ENCODE assay signal across 11 mouse cellular contexts in the genomic region with DNA sequence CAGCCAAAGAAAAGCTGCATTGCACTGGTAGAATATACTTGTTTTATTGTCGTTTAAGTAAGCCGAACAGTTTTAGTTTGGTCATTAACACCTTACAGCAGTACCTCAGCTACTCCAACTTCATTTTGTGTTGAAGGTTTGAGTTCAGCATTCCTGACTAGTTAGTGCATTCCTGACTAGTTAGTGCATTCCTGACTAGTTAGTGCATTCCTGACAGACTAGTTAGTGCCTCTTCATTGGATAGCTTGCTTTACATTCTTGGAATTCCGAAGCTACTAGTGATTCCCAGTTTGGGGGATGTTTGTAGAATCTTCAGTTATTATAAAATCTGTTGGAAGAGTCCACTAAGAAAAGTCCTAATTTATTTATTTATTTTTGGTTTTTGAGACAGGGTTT. TPM values are rescaled to one million over a fixed set of nuclear protein-coding genes. Genes with fewer than 3 reads are reported as not detected.
DNase-seq lines count a peak whose midpoint lies in the region; TF ChIP-seq lines count a peak whose summit lies in the region.
"Had no signal": no experiment of that assay in that cellular context is flagged by ENCODE, and none has a peak within 500 bp of the region (broad histone marks: within the 10 kb centered on the region; RNA-seq: fewer than 3 reads in every experiment).

No protein-coding gene starts in this region.

- peak overlapping the region; percentile 69; the same call in 1 of the 2 replicates for H3K27ac ChIP-seq in kidney, adult 2 months (ENCODE audit: insufficient read depth, low read depth, low read length)
- peak overlapping the region; percentile 67 for H3K27ac ChIP-seq in ES-Bruce4 (ENCODE audit: insufficient read depth, low read length)
- no peak overlapping the region for H3K27ac ChIP-seq in hindbrain, embryonic 10.5 days
- H3K27ac ChIP-seq: forebrain, embryonic 12.5 days; heart, embryonic 13.5 days; lung, embryonic 15.5 days had no signal

- no peak overlapping the region for H3K4me3 ChIP-seq in kidney, adult 2 months (ENCODE audit: insufficient read depth, low read depth, low read length)
- H3K4me3 ChIP-seq in ES-Bruce4 (ENCODE audit: low read depth, low read length), result no peak overlapping the region
- H3K4me3 ChIP-seq in hindbrain, embryonic 10.5 days, result no peak overlapping the region
- H3K4me3 ChIP-seq: forebrain, embryonic 12.5 days; heart, embryonic 13.5 days; lung, embryonic 15.5 days had no signal

- TF ChIP-seq CTCF in kidney, adult 2 months (conservative IDR thresholded peaks at IDR 0.05; ENCODE audit: insufficient read depth, insufficient read length, low read depth, low read length), result no peak
- no peak for TF ChIP-seq CTCF in ES-Bruce4 (IDR thresholded peaks at IDR 0.05; ENCODE audit: low read depth, low read length)

- WGBS in kidney, adult 2 months, result 50% methylated on average over 3 of the region's 3 CpGs
- WGBS in hindbrain, embryonic 10.5 days, result 93% methylated on average over 3 of the region's 3 CpGs

- H3K9ac ChIP-seq in ES-Bruce4 (ENCODE audit: low read depth, poor library complexity, severe bottlenecking), result no peak overlapping the region
- H3K9ac ChIP-seq: forebrain, embryonic 12.5 days; heart, embryonic 13.5 days; lung, embryonic 15.5 days had no signal

- H3K36me3 ChIP-seq in kidney, adult 2 months (ENCODE audit: control insufficient read depth, insufficient read depth, low read length), result no peaks in the 10 kb centered on the region
- no peaks in the 10 kb centered on the region for H3K36me3 ChIP-seq in ES-Bruce4 (ENCODE audit: control insufficient read depth, insufficient read depth, low read length, poor library complexity, severe bottlenecking)
- H3K36me3 ChIP-seq in hindbrain, embryonic 10.5 days, result peaks cover 12% of the 10 kb centered on the region
- H3K36me3 ChIP-seq: forebrain, embryonic 12.5 days; heart, embryonic 13.5 days; lung, embryonic 15.5 days had no signal

- TF ChIP-seq POLR2A in kidney, adult 2 months (IDR thresholded peaks at IDR 0.05; ENCODE audit: low read depth, low read length), result no peak
- TF ChIP-seq POLR2A in ES-Bruce4 (IDR thresholded peaks at IDR 0.05; ENCODE audit: insufficient read depth, low read length), result no peak

- DNase-seq in kidney, adult 2 months, result no peak
- DNase-seq in kidney, adult 11 months, result no peak
- peak; percentile 57 for DNase-seq in ZHBTc4 (ENCODE audit: low read depth, low spot score)
- peak; percentile 12 for DNase-seq in mesoderm, embryonic 11.5 days (ENCODE audit: low read depth, low spot score)
- DNase-seq in urinary bladder, adult 2 months (ENCODE audit: low spot score), result no peak
- no peak for DNase-seq in hindbrain, embryonic 10.5 days (ENCODE audit: low spot score)
- DNase-seq: thymus, adult 2 months had no signal

- H3K9me3 ChIP-seq in ES-Bruce4 (replicated peaks; ENCODE audit: control insufficient read depth, insufficient read depth, low read length, poor library complexity, severe bottlenecking), result no peaks in the 10 kb centered on the region
- H3K9me3 ChIP-seq in hindbrain, embryonic 10.5 days, result no peaks in the 10 kb centered on the region
- H3K9me3 ChIP-seq: forebrain, embryonic 12.5 days; heart, embryonic 13.5 days; lung, embryonic 15.5 days had no signal

- peaks cover 56% of the 10 kb centered on the region for H3K4me1 ChIP-seq in kidney, adult 2 months (ENCODE audit: control insufficient read depth, insufficient read depth, low read length)
- peaks cover 14% of the 10 kb centered on the region for H3K4me1 ChIP-seq in ES-Bruce4 (ENCODE audit: control insufficient read depth, insufficient read depth, low read length)
- H3K4me1 ChIP-seq in hindbrain, embryonic 10.5 days (replicated peaks), result peaks cover 18% of the 10 kb centered on the region

- H3K27me3 ChIP-seq in kidney, adult 2 months (replicated peaks; ENCODE audit: control insufficient read depth, insufficient read depth, low read length), result no peaks in the 10 kb centered on the region
- no peaks in the 10 kb centered on the region for H3K27me3 ChIP-seq in ES-Bruce4 (ENCODE audit: control insufficient read depth, insufficient read depth, low read length, poor library complexity, severe bottlenecking)
- no peaks in the 10 kb centered on the region for H3K27me3 ChIP-seq in hindbrain, embryonic 10.5 days (ENCODE audit: insufficient read depth, poor library complexity, severe bottlenecking)
- H3K27me3 ChIP-seq: forebrain, embryonic 12.5 days; heart, embryonic 13.5 days; lung, embryonic 15.5 days had no signal

- TF ChIP-seq EP300 in ES-Bruce4 (IDR thresholded peaks at IDR 0.05; ENCODE audit: insufficient read depth, low read depth, low read length), result no peak

RNA-seq across cellular contexts. Expression of a gene that starts 7.4 kb away (rescaled TPM):
- polyA plus RNA-seq in kidney, adult 2 months (2012; rRNA removed), result 19.1 and 19.5 TPM in 2 replicates
- polyA plus RNA-seq in ES-Bruce4 (2011; ENCODE audit: insufficient read depth, insufficient read length, low read depth, missing spikeins), result 58.4 and 59.5 TPM in 2 replicates
- polyA plus RNA-seq in urinary bladder, adult 2 months (2012; rRNA removed), result 25.4 and 26.2 TPM in 2 replicates
- 41.3 and 54.3 TPM in 2 replicates for polyA plus RNA-seq in hindbrain, embryonic 10.5 days (2016; fragmentation: Nextera tagmentation; extraction: Ambion mirVana)

RNA-seq across cellular contexts. Expression of a gene that starts 56.4 kb away (rescaled TPM):
- polyA plus RNA-seq in kidney, adult 2 months (2012; rRNA removed), result 21.0 and 23.7 TPM in 2 replicates
- polyA plus RNA-seq in ES-Bruce4 (2011; ENCODE audit: insufficient read depth, insufficient read length, low read depth, missing spikeins), result 44.5 and 48.4 TPM in 2 replicates
- 32.8 and 39.3 TPM in 2 replicates for polyA plus RNA-seq in urinary bladder, adult 2 months (2012; rRNA removed)
- polyA plus RNA-seq in hindbrain, embryonic 10.5 days (2016; fragmentation: Nextera tagmentation; extraction: Ambion mirVana), result 49.5 and 53.8 TPM in 2 replicates

Comparison
In these comparisons a context has a peak if more than half of its experiments do, and no peak if none do; other contexts are left out.
1. DNase-seq: peak in ZHBTc4 (single experiment) and mesoderm, embryonic 11.5 days (single experiment); none in kidney, adult 2 months (single experiment), kidney, adult 11 months (single experiment), urinary bladder, adult 2 months (single experiment) and hindbrain, embryonic 10.5 days (single experiment).